Mouse (Mus musculus): ENCODE data around the gene Pla2r1.

Pla2r1 gene

GRCm38 (mm10) chr2:60552902-60553682 is at the start of gene Pla2r1:
Pla2r1 (minus strand) TSS chr2:60553308.
- peak; percentile 73 for DNase-seq (ENCODE audit: low spot score)

GRCm38 (mm10) chr2:60601326-60601725 is 48.2 kb upstream of the Pla2r1 start:
- DNase-seq (ENCODE audit: low spot score): no peak

GRCm38 (mm10) chr2:60600863-60601262 is 47.8 kb upstream of the Pla2r1 start:
- no peak for DNase-seq (ENCODE audit: low spot score)

GRCm38 (mm10) chr2:60583416-60583815 is 30.3 kb upstream of the Pla2r1 start:
- no peak for DNase-seq (ENCODE audit: low spot score)

- no peak for DNase-seq (ENCODE audit: low spot score)
Observed at GRCm38 (mm10) chr2:60554561-60554960, 1.5 kb upstream of the Pla2r1 start.

GRCm38 (mm10) chr2:60552177-60552901 is 769 bp downstream of the Pla2r1 start:
- DNase-seq (ENCODE audit: low spot score): no peak

GRCm38 (mm10) chr2:60551673-60552072 is 1.4 kb downstream of the Pla2r1 start:
- no peak for DNase-seq (ENCODE audit: low spot score)

- no peak for DNase-seq (ENCODE audit: low spot score)
Observed at GRCm38 (mm10) chr2:60550521-60550920, 2.6 kb downstream of the Pla2r1 start.

GRCm38 (mm10) chr2:60549851-60550250 is 3.3 kb downstream of the Pla2r1 start:
- DNase-seq (ENCODE audit: low spot score): no peak

GRCm38 (mm10) chr2:60546082-60546481 is 7.0 kb downstream of the Pla2r1 start:
- no peak for DNase-seq (ENCODE audit: low spot score)

GRCm38 (mm10) chr2:60544006-60544405 is 9.1 kb downstream of the Pla2r1 start:
- no peak for DNase-seq (ENCODE audit: low spot score)

- no peak for DNase-seq (ENCODE audit: low spot score)
Observed at GRCm38 (mm10) chr2:60541745-60542144, 11.4 kb downstream of the Pla2r1 start.

- no peak for DNase-seq (ENCODE audit: low spot score)
Observed at GRCm38 (mm10) chr2:60540346-60540745, 12.8 kb downstream of the Pla2r1 start.

- no peak for DNase-seq (ENCODE audit: low spot score)
Observed at GRCm38 (mm10) chr2:60538710-60539109, 14.4 kb downstream of the Pla2r1 start.

- DNase-seq (ENCODE audit: low spot score): no peak
Observed at GRCm38 (mm10) chr2:60538274-60538673, 14.8 kb downstream of the Pla2r1 start.

GRCm38 (mm10) chr2:60534755-60535154 is 18.4 kb downstream of the Pla2r1 start:
- DNase-seq (ENCODE audit: low spot score): no peak

GRCm38 (mm10) chr2:60533026-60533425 is 20.1 kb downstream of the Pla2r1 start:
- no peak for DNase-seq (ENCODE audit: low spot score)

GRCm38 (mm10) chr2:60532495-60532894 is 20.6 kb downstream of the Pla2r1 start:
- no peak for DNase-seq (ENCODE audit: low spot score)

GRCm38 (mm10) chr2:60515817-60516216 is 37.3 kb downstream of the Pla2r1 start:
- peak; percentile 8 for DNase-seq (ENCODE audit: low spot score)

- DNase-seq (ENCODE audit: low spot score): no peak
Observed at GRCm38 (mm10) chr2:60514863-60515262, 38.2 kb downstream of the Pla2r1 start.

GRCm38 (mm10) chr2:60510718-60511117 is 42.4 kb downstream of the Pla2r1 start:
- DNase-seq (ENCODE audit: low spot score): no peak

GRCm38 (mm10) chr2:60505145-60505544 is 48.0 kb downstream of the Pla2r1 start:
- DNase-seq (ENCODE audit: low spot score): no peak

- DNase-seq (ENCODE audit: low spot score): no peak
Observed at GRCm38 (mm10) chr2:60504718-60505117, 48.4 kb downstream of the Pla2r1 start.
